Mouse (Mus musculus) hindbrain, embryonic 14.5 days (tissue): ENCODE results near the gene Zdhhc17. TPM values are rescaled to one million over a fixed set of nuclear protein-coding genes. Genes with fewer than 3 reads are reported as not detected.

Experiments used
- ATAC-seq: fragments of 200-750 bp; cut with Nextera tagmentation; 2 replicates; pipeline ENCODE4 v1.8.0; 2017; ENCODE audit warnings: moderate number of reproducible peaks, mild to moderate bottlenecking, moderate TSS enrichment, moderate library complexity; ENCODE audit not compliant: low FRiP score
- DNase-seq: peaks from one replicate; pipeline ENCODE4 v3.0.0-alpha.2; 2015; ENCODE audit warnings: low spot score
- H3K27ac ChIP-seq: fragments of 300-500 bp; sonication (generic); 2 replicates; pipeline ENCODE4 v1.5.1; 2014; ENCODE audit warnings: mild to moderate bottlenecking, moderate library complexity
- H3K27me3 ChIP-seq: fragments of 300-500 bp; sonication (generic); 2 replicates; pipeline ENCODE4 v1.6.1; 2014; ENCODE audit warnings: mild to moderate bottlenecking, low read length, mixed read lengths; ENCODE audit not compliant: control insufficient read depth, insufficient read depth
- H3K36me3 ChIP-seq: fragments of 300-500 bp; sonication (generic); replicated peaks from 2 replicates; pipeline ENCODE4 v1.6.1; 2014; ENCODE audit not compliant: control insufficient read depth, insufficient read depth
- H3K4me1 ChIP-seq: fragments of 300-500 bp; sonication (generic); replicated peaks from 2 replicates; pipeline ENCODE4 v1.6.1; 2014; ENCODE audit warnings: antibody characterized with exemption, low read length, mixed read lengths; ENCODE audit not compliant: control insufficient read depth, insufficient read depth
- H3K4me2 ChIP-seq: fragments of 300-500 bp; sonication (generic); replicated peaks from 2 replicates; pipeline ENCODE4 v1.6.1; 2014; ENCODE audit warnings: mild to moderate bottlenecking, moderate library complexity
- H3K4me3 ChIP-seq: fragments of 300-500 bp; sonication (generic); replicated peaks from 2 replicates; pipeline ENCODE4 v1.5.1; 2014; ENCODE audit warnings: mild to moderate bottlenecking, low read length
- H3K9ac ChIP-seq: fragments of 300-500 bp; sonication (generic); 2 replicates; pipeline ENCODE4 v1.6.1; 2014
- H3K9me3 ChIP-seq: fragments of 300-500 bp; sonication (generic); 2 replicates; pipeline ENCODE4 v1.6.1; 2016; ENCODE audit warnings: low read length; ENCODE audit not compliant: control insufficient read depth
- WGBS: fragments of 180-500 bp; shearing (Covaris S2); extraction: QIAGEN DNeasy Blood & Tissue Kit; methylation state at CpG from one replicate; pipeline ENCODE4 v1.1.7; 2014; 5-methylcytosine and 5-hydroxymethylcytosine counted together
- polyA plus RNA-seq: library from polyadenylated mRNA; unstranded; fragments of >200 nt; fragmentation: Nextera tagmentation; extraction: Ambion mirVana; gene quantifications from 2 replicates; pipeline ENCODE4 v1.2.1, GENCODE M21; 2014

The Zdhhc17 gene
- polyA plus RNA-seq = 62.1 and 68.1 TPM in 2 replicates

GRCm38 (mm10) chr10:111009641-111010479 is at the start of gene Zdhhc17:
Gene Zdhhc17, minus strand, starts transcription at chr10:111010140.
- DNase-seq (peak; percentile 90), ATAC-seq (peak; percentile 92)
- Histone ChIP-seq H3K27ac (peak within 1 kb of the TSS; percentile 98), H3K4me2 (peak within 1 kb of the TSS; percentile 84), H3K9me3 (no peaks in the 10 kb centered on the region), H3K4me3 (peak within 1 kb of the TSS; percentile 63), H3K9ac (peak within 1 kb of the TSS; percentile 95), H3K27me3 (no peaks in the 10 kb centered on the region), H3K4me1 (peaks cover 35% of the 10 kb centered on the region), H3K36me3 (no peaks in the 10 kb centered on the region)
- under 1% methylated on average over 96 of the region's 112 CpGs for WGBS

DNA sequence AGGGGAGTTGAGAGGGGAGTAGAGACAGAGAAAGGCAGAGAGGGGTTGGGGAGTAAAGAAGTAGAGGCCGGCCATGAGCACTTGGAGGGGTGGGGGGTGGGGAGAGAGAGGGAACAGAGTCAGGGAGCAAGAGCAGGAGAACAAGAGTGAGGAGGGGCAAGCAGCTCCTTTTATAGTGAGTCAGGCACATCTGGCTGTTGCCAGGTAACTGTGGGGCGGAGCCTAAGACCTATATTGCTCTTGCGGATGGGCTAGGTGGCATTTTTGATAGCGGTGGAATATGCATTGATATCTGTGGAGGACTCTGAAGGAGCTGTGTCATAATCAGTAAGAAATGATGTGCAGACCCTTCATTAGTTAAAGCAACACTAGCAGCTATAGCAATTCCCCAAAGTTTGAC is 45.8 kb upstream of the Zdhhc17 start:
- no peak for ATAC-seq

GRCm38 (mm10) chr10:111051606-111052005 is 41.7 kb upstream of the Zdhhc17 start:
- Histone ChIP-seq H3K9ac (no peak overlapping the region), H3K36me3 (no peaks in the 10 kb centered on the region), H3K4me1 (no peaks in the 10 kb centered on the region), H3K27me3 (no peaks in the 10 kb centered on the region), H3K27ac (no peak overlapping the region), H3K9me3 (no peaks in the 10 kb centered on the region), H3K4me3 (no peak overlapping the region), H3K4me2 (no peak overlapping the region)
- DNase-seq (no peak), ATAC-seq (no peak)
- WGBS = 84% methylated on average over 3 of the region's 3 CpGs

More for the DNA sequence above, 45.8 kb upstream of the Zdhhc17 start:
- 39% methylated on average over 4 of the region's 4 CpGs for WGBS
- no peaks in the 10 kb centered on the region for H3K36me3 ChIP-seq
- H3K9me3 ChIP-seq = no peaks in the 10 kb centered on the region
- no peak overlapping the region for H3K27ac ChIP-seq
- H3K9ac ChIP-seq = no peak overlapping the region
- no peaks in the 10 kb centered on the region for H3K4me1 ChIP-seq
- no peak overlapping the region for H3K4me3 ChIP-seq
- no peak for DNase-seq
- H3K4me2 ChIP-seq = no peak overlapping the region
- no peaks in the 10 kb centered on the region for H3K27me3 ChIP-seq

GRCm38 (mm10) chr10:111050511-111050910 is 40.6 kb upstream of the Zdhhc17 start:
- Histone ChIP-seq H3K4me2 (no peak overlapping the region), H3K27me3 (no peaks in the 10 kb centered on the region), H3K36me3 (no peaks in the 10 kb centered on the region), H3K4me1 (no peaks in the 10 kb centered on the region), H3K27ac (no peak overlapping the region), H3K4me3 (no peak overlapping the region), H3K9me3 (no peaks in the 10 kb centered on the region), H3K9ac (no peak overlapping the region)
- WGBS = 83% methylated on average over 4 of the region's 4 CpGs
- ATAC-seq = no peak
- DNase-seq = no peak

DNA sequence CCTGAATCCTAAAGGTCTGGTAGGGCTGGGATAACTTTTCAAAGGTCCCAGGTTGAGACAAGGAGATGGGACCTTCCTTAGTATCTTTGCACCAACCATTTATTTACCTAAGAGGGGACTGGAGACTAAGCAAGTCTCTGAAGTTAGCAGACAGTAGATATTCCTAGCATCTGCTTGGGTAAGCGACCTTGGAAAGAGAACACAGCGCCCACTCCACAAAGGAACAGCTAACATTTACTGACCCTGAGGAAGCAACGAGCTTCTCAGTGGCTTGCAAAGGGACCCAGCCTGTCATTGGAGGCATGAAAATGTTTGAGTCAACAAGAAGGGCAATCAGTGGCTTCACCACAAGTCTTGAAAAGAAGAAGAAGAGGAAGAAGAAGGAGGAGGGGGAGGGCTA is 40.1 kb upstream of the Zdhhc17 start:
- H3K9me3 ChIP-seq = no peaks in the 10 kb centered on the region
- WGBS = 79% methylated on average over 3 of the region's 3 CpGs
- H3K4me2 ChIP-seq = no peak overlapping the region
- H3K36me3 ChIP-seq = no peaks in the 10 kb centered on the region
- H3K27ac ChIP-seq = no peak overlapping the region
- no peaks in the 10 kb centered on the region for H3K4me1 ChIP-seq
- no peak overlapping the region for H3K9ac ChIP-seq
- H3K27me3 ChIP-seq = no peaks in the 10 kb centered on the region
- H3K4me3 ChIP-seq = no peak overlapping the region
- DNase-seq (no peak), ATAC-seq (no peak)

GRCm38 (mm10) chr10:111047895-111048294 is 38.0 kb upstream of the Zdhhc17 start:
- Histone ChIP-seq H3K27me3 (no peaks in the 10 kb centered on the region), H3K4me2 (no peak overlapping the region), H3K9ac (no peak overlapping the region), H3K27ac (no peak overlapping the region), H3K4me1 (no peaks in the 10 kb centered on the region), H3K9me3 (peaks cover 12% of the 10 kb centered on the region; the same call in 1 of the 2 replicates), H3K4me3 (no peak overlapping the region), H3K36me3 (no peaks in the 10 kb centered on the region)
- WGBS = 90% methylated on average over 7 of the region's 7 CpGs
- no peak for DNase-seq
- ATAC-seq = no peak

DNA sequence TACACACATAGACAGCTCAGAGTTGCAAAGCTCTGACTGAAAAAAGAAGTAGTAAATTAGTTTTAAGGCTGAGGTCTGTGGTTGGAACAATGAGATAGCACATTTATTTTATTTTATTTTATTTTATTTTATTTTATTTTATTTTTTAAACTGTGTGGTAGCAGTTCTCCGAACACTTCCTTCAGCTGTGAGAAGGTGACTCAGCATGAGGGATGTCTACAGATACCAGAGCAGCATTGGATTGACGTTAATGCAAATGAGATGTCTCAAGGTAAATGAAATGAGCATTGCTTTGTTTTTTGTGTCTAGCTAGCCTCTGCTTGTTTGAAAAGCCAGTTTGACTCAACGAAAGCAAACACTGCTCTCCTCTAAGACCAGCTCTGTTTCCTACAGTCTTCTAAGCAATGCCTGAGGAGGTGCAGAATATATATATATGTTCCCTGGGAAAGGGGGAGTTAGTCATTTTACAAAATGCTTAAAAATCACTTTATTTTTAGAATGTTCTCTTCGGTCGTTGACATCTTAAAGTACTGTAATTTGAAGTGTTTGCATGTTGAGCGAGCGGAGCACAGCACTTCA is 30.2 kb upstream of the Zdhhc17 start:
- Histone ChIP-seq H3K27ac (no peak overlapping the region), H3K9me3 (peaks cover 12% of the 10 kb centered on the region; the same call in 1 of the 2 replicates), H3K27me3 (no peaks in the 10 kb centered on the region), H3K9ac (no peak overlapping the region), H3K4me2 (no peak overlapping the region), H3K4me1 (no peaks in the 10 kb centered on the region), H3K4me3 (no peak overlapping the region), H3K36me3 (no peaks in the 10 kb centered on the region)
- WGBS = 79% methylated on average over 7 of the region's 7 CpGs
- DNase-seq (no peak), ATAC-seq (no peak)

DNA sequence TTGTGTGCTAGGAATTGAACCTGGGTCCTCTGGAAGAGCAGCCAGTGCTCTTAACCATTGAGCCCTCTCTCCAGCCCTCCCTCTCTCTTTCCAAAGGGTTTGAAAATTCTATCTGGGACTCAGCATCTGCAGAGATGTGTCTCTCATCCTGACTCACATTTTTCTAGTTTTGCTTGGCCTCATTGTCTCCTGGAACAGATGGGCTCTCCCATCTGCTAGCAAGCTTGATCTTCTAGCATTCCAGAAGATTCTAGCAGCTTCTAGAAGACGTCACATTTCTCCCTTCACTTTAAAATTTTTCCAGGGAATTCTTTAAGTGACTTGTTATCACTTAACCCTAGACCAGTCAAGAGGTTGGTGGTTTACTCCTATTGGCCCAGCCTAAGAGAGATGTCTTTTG is 26.9 kb upstream of the Zdhhc17 start:
- Histone ChIP-seq H3K27me3 (no peaks in the 10 kb centered on the region), H3K4me3 (no peak overlapping the region), H3K36me3 (no peaks in the 10 kb centered on the region), H3K4me2 (no peak overlapping the region), H3K27ac (no peak overlapping the region), H3K9me3 (no peaks in the 10 kb centered on the region), H3K9ac (no peak overlapping the region), H3K4me1 (no peaks in the 10 kb centered on the region)
- 90% methylated on average over 1 of the region's 1 CpGs for WGBS
- ATAC-seq = no peak
- DNase-seq = no peak

DNA sequence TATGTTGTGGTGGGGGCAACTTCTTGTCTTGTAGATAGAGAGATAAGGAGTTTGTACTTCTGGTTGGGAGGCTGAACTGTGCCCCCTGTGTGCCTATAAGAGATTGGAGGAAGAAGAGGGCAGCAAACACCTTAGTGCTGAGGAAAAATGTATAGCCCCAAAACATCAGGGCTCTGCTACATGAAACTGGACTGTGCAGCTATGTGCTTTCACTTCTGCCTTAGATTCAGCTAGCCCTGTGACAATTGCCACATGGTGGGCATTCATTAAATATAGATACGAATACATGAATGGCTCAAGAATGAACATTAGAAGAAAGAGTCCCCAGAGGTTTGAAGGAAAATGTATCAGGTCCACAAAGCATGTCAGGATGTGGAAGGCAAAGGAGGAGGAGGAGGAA is 25.2 kb upstream of the Zdhhc17 start:
- H3K27ac ChIP-seq = no peak overlapping the region
- no peaks in the 10 kb centered on the region for H3K36me3 ChIP-seq
- no peak overlapping the region for H3K9ac ChIP-seq
- DNase-seq (no peak), ATAC-seq (no peak)
- H3K4me3 ChIP-seq = no peak overlapping the region
- no peaks in the 10 kb centered on the region for H3K4me1 ChIP-seq
- H3K9me3 ChIP-seq = no peaks in the 10 kb centered on the region
- no peaks in the 10 kb centered on the region for H3K27me3 ChIP-seq
- no peak overlapping the region for H3K4me2 ChIP-seq
- 68% methylated on average over 1 of the region's 1 CpGs for WGBS
